Mouse (Mus musculus) midbrain, postnatal 0 days (tissue): ENCODE measurements around the gene Phkb. TPM values are rescaled to one million over a fixed set of nuclear protein-coding genes. Genes with fewer than 3 reads are reported as not detected.

Experiments
- ATAC-seq: fragments of 200-750 bp; cut with Nextera tagmentation; 2 replicates; pipeline ENCODE4 v1.8.0; 2017; ENCODE audit warnings: moderate number of reproducible peaks, mild to moderate bottlenecking, moderate TSS enrichment, moderate library complexity; ENCODE audit not compliant: low FRiP score
- DNase-seq: peaks from one replicate; pipeline ENCODE4 v3.0.0-alpha.2; 2015; ENCODE audit warnings: low spot score
- H3K27ac ChIP-seq: fragments of 300-500 bp; sonication (generic); 2 replicates; pipeline ENCODE4 v1.5.1; 2014; ENCODE audit warnings: low read depth, mild to moderate bottlenecking, low read length, mixed read lengths
- H3K27me3 ChIP-seq: fragments of 300-500 bp; sonication (generic); 2 replicates; pipeline ENCODE4 v1.6.1; 2014; ENCODE audit warnings: low read length, control low read depth, mixed read lengths; ENCODE audit not compliant: insufficient read depth
- H3K36me3 ChIP-seq: fragments of 300-500 bp; sonication (generic); 2 replicates; pipeline ENCODE4 v1.6.1; 2014; ENCODE audit warnings: low read length, control low read depth, mixed read lengths; ENCODE audit not compliant: insufficient read depth
- H3K4me1 ChIP-seq: fragments of 300-500 bp; sonication (generic); 2 replicates; pipeline ENCODE4 v1.6.1; 2014; ENCODE audit warnings: mild to moderate bottlenecking, control low read depth, antibody characterized with exemption, low read length, mixed read lengths; ENCODE audit not compliant: insufficient read depth
- H3K4me2 ChIP-seq: fragments of 300-500 bp; sonication (generic); 2 replicates; pipeline ENCODE4 v1.6.1; 2014; ENCODE audit warnings: low read depth, mild to moderate bottlenecking, low read length, mixed read lengths; ENCODE audit not compliant: poor library complexity, severe bottlenecking
- H3K4me3 ChIP-seq: fragments of 300-500 bp; sonication (generic); 2 replicates; pipeline ENCODE4 v1.5.1; 2014; ENCODE audit warnings: low read depth, mild to moderate bottlenecking, low read length, moderate library complexity
- H3K9ac ChIP-seq: fragments of 300-500 bp; sonication (generic); replicated peaks from 2 replicates; pipeline ENCODE4 v1.6.1; 2014; ENCODE audit warnings: mild to moderate bottlenecking, low read length, moderate library complexity, mixed read lengths; ENCODE audit not compliant: poor library complexity, severe bottlenecking
- H3K9me3 ChIP-seq: fragments of 300-500 bp; sonication (generic); 2 replicates; pipeline ENCODE4 v1.6.1; 2016; ENCODE audit warnings: low read length, control low read depth
- CTCF ChIP-seq: IDR thresholded peaks from 2 replicates; pipeline ENCODE4 v1.5.1; 2016; ENCODE audit warnings: antibody characterized with exemption, mild to moderate bottlenecking
- WGBS: fragments of 180-500 bp; shearing (Covaris S2); extraction: QIAGEN DNeasy Blood & Tissue Kit; methylation state at CpG from one replicate; pipeline ENCODE4 v1.1.7; 2014; 5-methylcytosine and 5-hydroxymethylcytosine counted together
- polyA plus RNA-seq: library from polyadenylated mRNA; unstranded; fragments of >200 nt; fragmentation: Nextera tagmentation; extraction: Ambion mirVana; gene quantifications from 2 replicates; pipeline ENCODE4 v1.2.1, GENCODE M21; 2015
- total RNA-seq: library from RNA; depleted of rRNA; stranded (reverse); fragments of >200 nt; gene quantifications from 2 replicates; pipeline ENCODE4 v1.2.3, GENCODE M21; 2014

Phkb gene
- total and polyA plus RNA-seq, 2 experiments from 2014 or later, result 22.2 to 37.2 TPM

- ATAC-seq, result no peak
- Histone ChIP-seq H3K4me2 (no peak overlapping the region), H3K27me3 (no peaks in the 10 kb centered on the region), H3K9me3 (no peaks in the 10 kb centered on the region), H3K4me1 (no peaks in the 10 kb centered on the region), H3K4me3 (no peak overlapping the region), H3K9ac (no peak overlapping the region), H3K36me3 (no peaks in the 10 kb centered on the region), H3K27ac (no peak overlapping the region)
- 100% methylated on average over 2 of the region's 2 CpGs for WGBS
- TF ChIP-seq CTCF, result no peak
- no peak for DNase-seq
Observed at GRCm38 (mm10) chr8:85897636-85898035, 56.9 kb downstream of the Phkb start.

- Histone ChIP-seq H3K4me2 (no peak overlapping the region), H3K27me3 (no peaks in the 10 kb centered on the region), H3K27ac (peak overlapping the region; percentile 51; the same call in 1 of the 2 replicates), H3K9me3 (no peaks in the 10 kb centered on the region), H3K4me3 (no peak overlapping the region), H3K36me3 (no peaks in the 10 kb centered on the region), H3K4me1 (no peaks in the 10 kb centered on the region; the same call in 1 of the 2 replicates), H3K9ac (no peak overlapping the region)
- DNase-seq (no peak), ATAC-seq (no peak)
- TF ChIP-seq CTCF, result no peak
Observed at GRCm38 (mm10) chr8:85924991-85925390, 84.2 kb downstream of the Phkb start.

DNA sequence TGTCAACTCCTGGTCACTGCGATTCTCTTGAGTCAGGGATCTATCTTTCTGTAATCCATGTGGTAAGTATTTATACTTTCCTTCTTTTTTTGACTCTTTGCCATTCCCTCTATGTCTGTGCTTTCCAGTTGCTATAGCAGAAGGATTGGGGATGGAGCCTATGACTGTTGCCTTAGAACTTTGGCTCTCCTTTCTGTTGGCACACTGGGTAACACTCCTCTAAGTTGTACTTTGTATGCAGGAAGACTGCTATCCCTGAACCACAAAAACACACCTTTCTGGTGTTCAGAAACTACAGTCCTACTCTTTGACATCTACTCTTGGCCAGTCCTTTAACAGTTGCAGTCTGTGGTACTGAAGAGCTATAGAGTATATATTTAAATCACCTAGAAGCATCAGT is 84.8 kb downstream of the Phkb start:
- no peak overlapping the region for H3K9ac ChIP-seq
- TF ChIP-seq CTCF, result no peak
- ATAC-seq (no peak), DNase-seq (peak; percentile 34)
- H3K36me3 ChIP-seq, result no peaks in the 10 kb centered on the region
- 93% methylated on average over 1 of the region's 1 CpGs for WGBS
- no peak overlapping the region for H3K4me3 ChIP-seq
- H3K27ac ChIP-seq, result peak overlapping the region; percentile 51
- H3K27me3 ChIP-seq, result no peaks in the 10 kb centered on the region
- H3K9me3 ChIP-seq, result no peaks in the 10 kb centered on the region
- no peaks in the 10 kb centered on the region; the same call in 1 of the 2 replicates for H3K4me1 ChIP-seq
- no peak overlapping the region for H3K4me2 ChIP-seq

DNA sequence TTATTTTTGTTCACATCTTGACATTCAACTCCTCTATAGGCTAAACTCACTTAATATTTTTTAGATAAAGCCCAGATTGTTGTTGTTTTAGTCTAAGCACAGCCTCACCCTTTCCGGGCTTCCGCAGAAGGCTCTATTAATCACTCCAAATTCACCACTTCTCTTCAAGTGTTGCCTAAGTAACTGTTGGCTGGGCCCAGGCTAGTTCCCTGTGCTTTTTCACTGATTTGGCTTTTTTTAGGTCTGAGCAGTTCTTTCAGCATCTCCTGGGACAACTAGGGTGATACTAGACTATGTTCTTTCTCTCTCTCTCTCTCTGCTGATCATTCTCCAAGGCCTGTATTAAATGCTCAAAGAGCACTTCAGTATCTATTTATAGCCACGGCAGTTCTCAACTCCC is 85.3 kb downstream of the Phkb start:
- H3K27me3 ChIP-seq, result no peaks in the 10 kb centered on the region
- no peak overlapping the region for H3K4me3 ChIP-seq
- H3K36me3 ChIP-seq, result no peaks in the 10 kb centered on the region
- H3K9me3 ChIP-seq, result no peaks in the 10 kb centered on the region
- H3K27ac ChIP-seq, result peak overlapping the region; percentile 51
- TF ChIP-seq CTCF, result no peak
- ATAC-seq (peak; percentile 58; the same call in 1 of the 2 replicates), DNase-seq (peak; percentile 74)
- H3K4me1 ChIP-seq, result no peaks in the 10 kb centered on the region; the same call in 1 of the 2 replicates
- no peak overlapping the region for H3K4me2 ChIP-seq
- WGBS, result 62% methylated on average over 3 of the region's 3 CpGs
- H3K9ac ChIP-seq, result no peak overlapping the region

GRCm38 (mm10) chr8:85936148-85936547 is 95.4 kb downstream of the Phkb start:
- ATAC-seq (no peak), DNase-seq (no peak)
- 94% methylated on average over 5 of the region's 5 CpGs for WGBS
- Histone ChIP-seq H3K9me3 (no peaks in the 10 kb centered on the region), H3K4me3 (no peak overlapping the region), H3K27ac (no peak overlapping the region), H3K27me3 (no peaks in the 10 kb centered on the region), H3K4me1 (no peaks in the 10 kb centered on the region), H3K36me3 (no peaks in the 10 kb centered on the region), H3K9ac (no peak overlapping the region), H3K4me2 (no peak overlapping the region)
- TF ChIP-seq CTCF, result no peak

- ATAC-seq (no peak), DNase-seq (no peak)
- TF ChIP-seq CTCF, result no peak
- Histone ChIP-seq H3K4me2 (no peak overlapping the region), H3K9ac (no peak overlapping the region), H3K27ac (no peak overlapping the region), H3K27me3 (no peaks in the 10 kb centered on the region), H3K9me3 (no peaks in the 10 kb centered on the region), H3K36me3 (no peaks in the 10 kb centered on the region), H3K4me3 (no peak overlapping the region), H3K4me1 (no peaks in the 10 kb centered on the region)
- WGBS, result 86% methylated on average over 7 of the region's 7 CpGs
Observed at GRCm38 (mm10) chr8:85937343-85937742, 96.6 kb downstream of the Phkb start.
